Mouse (Mus musculus): ENCODE measurements around the gene Prima1.

Prima1 gene

GRCm38 (mm10) chr12:103150247-103150646, 91.7 kb downstream of the Prima1 start:
- no peak for DNase-seq (ENCODE audit: low spot score)
